Mouse (Mus musculus) urinary bladder, postnatal 36 days (tissue): ENCODE results near the gene Kdm5b.

Experiments used
- DNase-seq, 2 experiments: peaks; one replicate each; pipeline ENCODE4 v3.0.0; 2022; ENCODE audit warnings: low spot score in 2 of 2, mixed read lengths in 1 of 2

The Kdm5b gene

GRCm38 (mm10) chr1:134583560-134583959 is 23.6 kb downstream of the Kdm5b start:
- no peak for DNase-seq

- no peak for DNase-seq
These were observed 29.7 kb downstream of the Kdm5b start for GRCm38 (mm10) chr1:134589676-134590075.

- DNase-seq, result no peak
These were observed 31.8 kb downstream of the Kdm5b start for GRCm38 (mm10) chr1:134591773-134592172.

- no peak for DNase-seq
These were observed 37.5 kb downstream of the Kdm5b start for GRCm38 (mm10) chr1:134597339-134598054.

GRCm38 (mm10) chr1:134604086-134604485 is 44.1 kb downstream of the Kdm5b start:
- DNase-seq, result no peak

- DNase-seq, result peak; percentile 10 to 33
These were observed 45.7 kb downstream of the Kdm5b start for GRCm38 (mm10) chr1:134605670-134606069.

GRCm38 (mm10) chr1:134606381-134606780 is 46.4 kb downstream of the Kdm5b start:
- no peak for DNase-seq

GRCm38 (mm10) chr1:134607279-134607678 is 47.3 kb downstream of the Kdm5b start:
- DNase-seq, result no peak

- DNase-seq, result no peak
These were observed 49.2 kb downstream of the Kdm5b start for GRCm38 (mm10) chr1:134609172-134609571.

GRCm38 (mm10) chr1:134614554-134614953 is 54.6 kb downstream of the Kdm5b start:
- DNase-seq, result no peak

GRCm38 (mm10) chr1:134614988-134615387 is 55.0 kb downstream of the Kdm5b start:
- no peak for DNase-seq

GRCm38 (mm10) chr1:134617656-134618055 is 57.7 kb downstream of the Kdm5b start:
- no peak for DNase-seq

GRCm38 (mm10) chr1:134625325-134625724 is 65.4 kb downstream of the Kdm5b start:
- no peak for DNase-seq

GRCm38 (mm10) chr1:134629455-134629854 is 69.5 kb downstream of the Kdm5b start:
- no peak for DNase-seq

GRCm38 (mm10) chr1:134634296-134634695 is 74.3 kb downstream of the Kdm5b start:
- no peak for DNase-seq

- DNase-seq, result no peak
These were observed 76.3 kb downstream of the Kdm5b start for GRCm38 (mm10) chr1:134636245-134636644.

- no peak for DNase-seq
These were observed 76.7 kb downstream of the Kdm5b start for GRCm38 (mm10) chr1:134636684-134637083.

GRCm38 (mm10) chr1:134638041-134638440 is 78.1 kb downstream of the Kdm5b start:
- DNase-seq, result no peak

- DNase-seq, result peak in 1 of 2 experiments; percentile 13
These were observed 78.6 kb downstream of the Kdm5b start for GRCm38 (mm10) chr1:134638522-134638921.

GRCm38 (mm10) chr1:134639460-134639859 is 79.5 kb downstream of the Kdm5b start:
- no peak for DNase-seq

- no peak for DNase-seq
These were observed 81.5 kb downstream of the Kdm5b start for GRCm38 (mm10) chr1:134641507-134641906.

GRCm38 (mm10) chr1:134643702-134644101 is 83.7 kb downstream of the Kdm5b start:
- DNase-seq, result no peak

- DNase-seq, result no peak
These were observed 85.6 kb downstream of the Kdm5b start for GRCm38 (mm10) chr1:134645408-134646200.
